Mouse (Mus musculus) hindbrain, postnatal 0 days (tissue): ENCODE data around the gene Ppp4r3a. TPM values are rescaled to one million over a fixed set of nuclear protein-coding genes. Genes with fewer than 3 reads are reported as not detected.

Experiments used
- ATAC-seq: fragments of 200-750 bp; cut with Nextera tagmentation; 2 replicates; pipeline ENCODE4 v1.8.0; 2017; ENCODE audit warnings: mild to moderate bottlenecking, moderate TSS enrichment, moderate library complexity
- DNase-seq: peaks from one replicate; pipeline ENCODE4 v3.0.0-alpha.2; 2015; ENCODE audit warnings: low spot score
- H3K27ac ChIP-seq: fragments of 300-500 bp; sonication (generic); 2 replicates; pipeline ENCODE4 v1.5.1; 2014; ENCODE audit warnings: mild to moderate bottlenecking
- H3K27me3 ChIP-seq: fragments of 300-500 bp; sonication (generic); 2 replicates; pipeline ENCODE4 v1.6.1; 2014; ENCODE audit warnings: low read length, mixed read lengths; ENCODE audit not compliant: insufficient read depth
- H3K36me3 ChIP-seq: fragments of 300-500 bp; sonication (generic); 2 replicates; pipeline ENCODE4 v1.6.1; 2014; ENCODE audit warnings: low read length, mixed read lengths; ENCODE audit not compliant: insufficient read depth
- H3K4me1 ChIP-seq: fragments of 300-500 bp; sonication (generic); 2 replicates; pipeline ENCODE4 v1.6.1; 2014; ENCODE audit warnings: antibody characterized with exemption, low read length, mixed read lengths; ENCODE audit not compliant: insufficient read depth
- H3K4me2 ChIP-seq: fragments of 300-500 bp; sonication (generic); 2 replicates; pipeline ENCODE4 v1.6.1; 2014; ENCODE audit warnings: low read depth, mild to moderate bottlenecking, low read length, moderate library complexity, mixed read lengths
- H3K4me3 ChIP-seq: fragments of 300-500 bp; sonication (generic); 2 replicates; pipeline ENCODE4 v1.5.1; 2014; ENCODE audit warnings: low read length
- H3K9ac ChIP-seq: fragments of 300-500 bp; sonication (generic); replicated peaks from 2 replicates; pipeline ENCODE4 v1.6.1; 2014; ENCODE audit warnings: mild to moderate bottlenecking, low read length, moderate library complexity, mixed read lengths
- H3K9me3 ChIP-seq: fragments of 300-500 bp; sonication (generic); 2 replicates; pipeline ENCODE4 v1.6.1; 2016; ENCODE audit warnings: low read length, mixed read lengths
- CTCF ChIP-seq: IDR thresholded peaks from 2 replicates; pipeline ENCODE4 v1.5.1; 2016; ENCODE audit warnings: antibody characterized with exemption, control low read depth, low read depth
- WGBS: fragments of 180-500 bp; shearing (Covaris S2); extraction: QIAGEN DNeasy Blood & Tissue Kit; methylation state at CpG from one replicate; pipeline ENCODE4 v1.1.7; 2014; 5-methylcytosine and 5-hydroxymethylcytosine counted together
- polyA plus RNA-seq: library from polyadenylated mRNA; unstranded; fragments of >200 nt; fragmentation: Nextera tagmentation; extraction: Ambion mirVana; gene quantifications from 2 replicates; pipeline ENCODE4 v1.2.1, GENCODE M21; 2015
- total RNA-seq: library from RNA; depleted of rRNA; stranded (reverse); fragments of >200 nt; gene quantifications from 2 replicates; pipeline ENCODE4 v1.2.3, GENCODE M21; 2014

The Ppp4r3a gene
- total and polyA plus RNA-seq, 2 experiments from 2014 or later, result 16.3 to 28.9 TPM

- DNase-seq (no peak), ATAC-seq (no peak)
- H3K4me3 ChIP-seq, result no peak overlapping the region
These were observed 84.9 kb downstream of the Ppp4r3a start for GRCm38 (mm10) chr12:100998564-100998962.

GRCm38 (mm10) chr12:100997830-100998563 is 85.5 kb downstream of the Ppp4r3a start:
- Histone ChIP-seq H3K9ac (no peak overlapping the region), H3K27ac (no peak overlapping the region)
- no peak for TF ChIP-seq CTCF

More at GRCm38 (mm10) chr12:100998564-100998962, 84.9 kb downstream of the Ppp4r3a start:
- Histone ChIP-seq H3K4me1 (peaks cover 15% of the 10 kb centered on the region; the same call in 1 of the 2 replicates), H3K4me2 (no peak overlapping the region), H3K9me3 (no peaks in the 10 kb centered on the region), H3K27ac (no peak overlapping the region), H3K9ac (no peak overlapping the region), H3K27me3 (no peaks in the 10 kb centered on the region), H3K36me3 (no peaks in the 10 kb centered on the region)
- no peak for TF ChIP-seq CTCF
- 54% methylated on average over 8 of the region's 8 CpGs for WGBS

DNA sequence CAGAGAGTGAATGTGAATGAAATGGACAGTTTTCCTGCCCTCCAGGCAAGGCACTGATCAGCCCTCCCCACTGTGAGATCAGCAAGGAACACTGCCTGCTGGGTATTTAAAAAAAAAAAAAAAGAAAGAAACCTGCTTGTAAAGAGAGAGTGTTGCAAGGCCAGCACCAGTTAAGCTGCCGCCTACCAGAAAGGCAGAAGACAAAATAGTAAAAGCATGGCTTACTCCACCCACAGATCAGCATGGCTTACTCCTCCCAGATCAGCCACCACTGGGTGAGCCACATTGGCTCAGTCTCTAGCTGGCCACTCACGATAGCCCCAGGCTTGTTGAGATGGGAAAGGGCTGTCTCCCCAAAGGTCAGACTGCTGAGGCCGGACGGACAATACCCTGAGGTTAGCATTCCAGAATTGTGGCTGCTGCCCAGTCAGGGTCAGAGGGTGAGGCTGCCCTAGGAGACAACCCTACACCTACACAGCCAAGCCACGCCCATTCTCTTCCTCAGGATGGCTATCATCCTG is 87.1 kb downstream of the Ppp4r3a start:
- 0 out of 2 replicates have a peak overlapping the region, but pooled peaks have one; percentile 36 for H3K27ac ChIP-seq
- 27% methylated on average over 5 of the region's 5 CpGs for WGBS
- no peak overlapping the region for H3K4me2 ChIP-seq
- H3K9ac ChIP-seq, result no peak overlapping the region
- no peaks in the 10 kb centered on the region for H3K9me3 ChIP-seq
- no peak for ATAC-seq
- peaks cover 15% of the 10 kb centered on the region; the same call in 1 of the 2 replicates for H3K4me1 ChIP-seq
- DNase-seq, result no peak
- TF ChIP-seq CTCF, result no peak
- no peaks in the 10 kb centered on the region for H3K36me3 ChIP-seq
- no peak overlapping the region for H3K4me3 ChIP-seq
- no peaks in the 10 kb centered on the region for H3K27me3 ChIP-seq

More at GRCm38 (mm10) chr12:100997830-100998563, 85.5 kb downstream of the Ppp4r3a start:
- Histone ChIP-seq H3K4me2 (no peak overlapping the region), H3K36me3 (no peaks in the 10 kb centered on the region), H3K4me1 (peaks cover 15% of the 10 kb centered on the region; the same call in 1 of the 2 replicates), H3K9me3 (no peaks in the 10 kb centered on the region), H3K4me3 (no peak overlapping the region), H3K27me3 (no peaks in the 10 kb centered on the region)
- 40% methylated on average over 10 of the region's 10 CpGs for WGBS
- DNase-seq (no peak), ATAC-seq (no peak)

DNA sequence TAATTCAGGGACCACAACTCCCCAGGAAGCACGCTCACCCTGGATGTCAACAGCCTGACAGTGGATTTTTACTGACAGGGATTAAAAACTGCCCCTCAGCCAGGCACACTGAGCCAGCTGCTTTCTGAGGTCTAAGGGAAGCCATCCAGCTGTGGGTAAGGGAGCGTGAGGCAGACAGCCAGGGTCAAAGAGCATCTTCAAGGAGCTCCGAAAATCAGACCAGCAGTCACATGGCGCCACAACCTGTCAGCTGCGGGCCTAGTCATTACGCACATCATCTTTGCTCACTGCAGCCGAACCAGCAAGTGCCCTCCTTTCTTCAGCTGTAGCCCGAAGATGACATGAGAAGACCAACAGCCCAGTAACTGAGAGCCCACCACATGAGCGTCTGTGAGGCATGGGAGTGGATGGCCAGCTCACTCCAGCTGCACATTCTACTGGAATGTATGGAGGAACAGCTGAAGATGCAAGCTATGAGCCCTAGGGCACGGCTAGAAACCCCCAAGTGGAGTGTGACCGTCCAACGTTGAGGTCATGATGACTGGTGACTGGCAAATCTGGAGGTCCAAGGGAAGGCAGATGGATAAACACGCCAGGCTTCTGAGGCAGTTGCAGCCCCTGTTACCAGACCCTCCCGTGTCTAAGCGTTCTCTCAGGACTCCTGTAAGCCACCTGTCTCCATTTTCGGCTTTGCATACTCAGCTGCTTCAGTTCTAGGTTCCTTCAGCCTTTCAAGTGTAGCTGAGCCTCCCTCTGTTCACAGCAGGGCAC is 87.7 kb downstream of the Ppp4r3a start:
- H3K9ac ChIP-seq, result no peak overlapping the region
- no peak overlapping the region for H3K4me3 ChIP-seq
- 0 out of 2 replicates have a peak overlapping the region, but pooled peaks have one; percentile 36 for H3K27ac ChIP-seq
- no peak for TF ChIP-seq CTCF
- H3K36me3 ChIP-seq, result no peaks in the 10 kb centered on the region
- ATAC-seq (no peak), DNase-seq (no peak)
- 38% methylated on average over 16 of the region's 16 CpGs for WGBS
- H3K4me1 ChIP-seq, result peaks cover 15% of the 10 kb centered on the region; the same call in 1 of the 2 replicates
- no peaks in the 10 kb centered on the region for H3K9me3 ChIP-seq
- H3K4me2 ChIP-seq, result no peak overlapping the region
- no peaks in the 10 kb centered on the region for H3K27me3 ChIP-seq

DNA sequence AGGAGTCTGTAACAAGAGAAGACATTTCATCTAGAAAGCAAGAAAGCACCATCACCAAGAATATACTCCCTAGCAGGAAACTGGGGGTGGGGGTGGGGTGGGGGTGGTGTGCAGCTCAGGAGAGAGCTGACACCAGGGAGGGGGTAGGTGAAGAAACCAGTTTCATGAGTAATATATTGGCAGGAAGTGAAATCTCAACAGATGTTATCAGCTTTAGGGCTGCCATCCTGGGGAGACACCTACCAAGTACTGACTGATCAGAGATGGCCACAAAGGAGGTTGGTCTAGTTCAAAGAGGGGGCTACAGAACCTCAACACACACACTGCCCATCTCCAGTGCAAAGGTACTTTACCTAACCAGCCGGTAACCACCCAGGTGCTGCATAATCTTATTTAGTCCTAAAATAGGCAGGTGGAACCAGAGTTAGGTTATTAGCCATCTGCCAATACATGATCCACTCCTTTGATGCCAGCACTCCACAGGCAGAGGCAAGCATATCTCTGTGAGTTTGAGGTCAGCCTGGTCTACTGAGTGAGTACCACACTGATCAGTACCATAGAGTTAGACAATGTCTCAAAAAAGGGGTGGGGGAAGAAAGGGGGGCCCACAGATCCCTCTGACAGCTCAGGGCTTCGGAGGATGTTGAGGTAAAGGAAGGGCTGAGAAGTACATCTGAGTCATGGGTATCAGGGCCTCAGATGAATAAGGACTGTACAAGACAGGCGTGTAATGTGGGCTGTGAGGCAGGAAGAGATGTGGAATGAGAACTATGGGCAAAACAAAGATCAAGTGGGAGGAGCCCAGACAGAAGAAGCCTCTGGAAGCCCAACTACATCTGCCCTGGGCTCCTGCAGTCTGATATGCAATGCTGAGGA is 89.1 kb downstream of the Ppp4r3a start:
- Histone ChIP-seq H3K9ac (no peak overlapping the region), H3K4me2 (no peak overlapping the region), H3K36me3 (no peaks in the 10 kb centered on the region), H3K9me3 (no peaks in the 10 kb centered on the region), H3K4me1 (peaks cover 18% of the 10 kb centered on the region; the same call in 1 of the 2 replicates), H3K4me3 (no peak overlapping the region), H3K27me3 (no peaks in the 10 kb centered on the region), H3K27ac (no peak overlapping the region)
- WGBS, result 69% methylated on average over 3 of the region's 3 CpGs
- no peak for ATAC-seq
- no peak for TF ChIP-seq CTCF
- DNase-seq, result no peak

DNA sequence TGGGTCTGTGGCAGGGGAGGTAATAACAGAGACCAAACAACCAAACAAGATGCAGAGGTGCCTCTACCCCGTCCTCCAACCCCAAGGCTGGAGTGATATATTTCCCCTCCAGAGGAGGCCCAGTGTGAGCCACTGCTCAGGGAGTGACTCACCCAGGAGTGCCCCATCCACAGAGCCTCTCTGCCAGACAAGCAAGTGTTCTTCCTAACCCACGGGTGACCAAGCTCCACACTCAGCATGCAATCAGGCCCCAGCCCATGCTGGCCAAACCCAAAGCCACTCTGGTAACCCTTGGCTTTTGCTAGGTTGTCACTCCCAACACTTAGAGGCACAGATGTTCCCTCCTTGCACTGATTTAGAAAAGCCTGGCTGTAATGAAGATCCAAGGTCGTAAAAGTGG is 90.4 kb downstream of the Ppp4r3a start:
- peaks cover 27% of the 10 kb centered on the region; the same call in 1 of the 2 replicates for H3K4me1 ChIP-seq
- 83% methylated on average over 3 of the region's 3 CpGs for WGBS

More for the DNA sequence above, 90.4 kb downstream of the Ppp4r3a start:
- ATAC-seq, result no peak
- H3K4me3 ChIP-seq, result no peak overlapping the region
- no peaks in the 10 kb centered on the region for H3K36me3 ChIP-seq
- H3K27me3 ChIP-seq, result no peaks in the 10 kb centered on the region
- H3K27ac ChIP-seq, result no peak overlapping the region
- H3K9me3 ChIP-seq, result no peaks in the 10 kb centered on the region
- H3K4me2 ChIP-seq, result no peak overlapping the region
- H3K9ac ChIP-seq, result no peak overlapping the region
- no peak for DNase-seq
- TF ChIP-seq CTCF, result no peak
